Mouse (Mus musculus) heart, embryonic 13.5 days (tissue): ENCODE results near the gene Glud1. TPM values are rescaled to one million over a fixed set of nuclear protein-coding genes. Genes with fewer than 3 reads are reported as not detected.
"Not testable (repeated sequence)": the region's sequence is repeated elsewhere in the genome, so short reads cannot be mapped to it uniquely, and the experiment has no call there.

Experiments
- ATAC-seq: fragments of 200-750 bp; cut with Nextera tagmentation; 2 replicates; pipeline ENCODE4 v1.8.0; 2017; ENCODE audit warnings: moderate TSS enrichment; ENCODE audit not compliant: insufficient number of reproducible peaks, low FRiP score, low TSS enrichment; ENCODE audit errors: extremely low read depth
- H3K27ac ChIP-seq: fragments of 300-500 bp; sonication (generic); replicated peaks from 2 replicates; pipeline ENCODE4 v1.5.1; 2015; ENCODE audit warnings: moderate library complexity, mild to moderate bottlenecking, inconsistent platforms
- H3K27me3 ChIP-seq: fragments of 300-500 bp; sonication (generic); replicated peaks from 2 replicates; pipeline ENCODE4 v1.6.1; 2015; ENCODE audit warnings: mild to moderate bottlenecking, inconsistent platforms
- H3K36me3 ChIP-seq: fragments of 300-500 bp; sonication (generic); 2 replicates; pipeline ENCODE4 v1.6.1; 2015; ENCODE audit warnings: mild to moderate bottlenecking, inconsistent platforms
- H3K4me1 ChIP-seq: fragments of 300-500 bp; sonication (generic); 2 replicates; pipeline ENCODE4 v1.6.1; 2015; ENCODE audit warnings: inconsistent platforms
- H3K4me2 ChIP-seq: fragments of 300-500 bp; sonication (generic); 2 replicates; pipeline ENCODE4 v1.6.1; 2015; ENCODE audit warnings: inconsistent platforms, mild to moderate bottlenecking, moderate library complexity
- H3K4me3 ChIP-seq: fragments of 300-500 bp; sonication (generic); 2 replicates; pipeline ENCODE4 v1.5.1; 2015; ENCODE audit warnings: moderate library complexity, mild to moderate bottlenecking, inconsistent platforms
- H3K9ac ChIP-seq: fragments of 300-500 bp; sonication (generic); 2 replicates; pipeline ENCODE4 v1.6.1; 2015; ENCODE audit warnings: inconsistent platforms, mild to moderate bottlenecking, moderate library complexity
- H3K9me3 ChIP-seq: fragments of 300-500 bp; sonication (generic); 2 replicates; pipeline ENCODE4 v1.6.1; 2016; ENCODE audit warnings: inconsistent platforms
- WGBS: fragments of 180-500 bp; shearing (Covaris S2); methylation state at CpG from one replicate; pipeline ENCODE4 v1.1.7; 2015; ENCODE audit warnings: mixed read lengths; 5-methylcytosine and 5-hydroxymethylcytosine counted together
- polyA plus RNA-seq: library from polyadenylated mRNA; unstranded; fragments of >200 nt; fragmentation: Nextera tagmentation; extraction: Ambion mirVana; gene quantifications from 2 replicates; pipeline ENCODE4 v1.2.1, GENCODE M21; 2015

Glud1 gene
- polyA plus RNA-seq, 1 experiment from 2014 or later: 56.0 TPM

GRCm38 (mm10) chr14:34354456-34354855, 43.9 kb downstream of the Glud1 start:
- Histone ChIP-seq H3K4me1 (peaks cover 7% of the 10 kb centered on the region), H3K27me3 (no peaks in the 10 kb centered on the region; the same call in 1 of the 2 replicates), H3K9ac (no peak overlapping the region), H3K4me2 (no peak overlapping the region), H3K36me3 (no peaks in the 10 kb centered on the region), H3K9me3 (no peaks in the 10 kb centered on the region), H3K27ac (no peak overlapping the region), H3K4me3 (no peak overlapping the region)
- no peak for ATAC-seq
- 73% methylated on average over 4 of the region's 4 CpGs for WGBS

GRCm38 (mm10) chr14:34355301-34355700, 44.8 kb downstream of the Glud1 start, which contains the start of gene Fam25c:
Gene Fam25c (minus strand): TSS chr14:34355433.
- Histone ChIP-seq H3K4me3 (no peak within 1 kb of the TSS), H3K9ac (no peak within 1 kb of the TSS), H3K27ac (no peak within 1 kb of the TSS), H3K9me3 (no peaks in the 10 kb centered on the region), H3K4me2 (no peak within 1 kb of the TSS), H3K4me1 (peaks cover 7% of the 10 kb centered on the region), H3K27me3 (no peaks in the 10 kb centered on the region; the same call in 1 of the 2 replicates), H3K36me3 (no peaks in the 10 kb centered on the region)
- 62% methylated on average over 6 of the region's 6 CpGs for WGBS
- ATAC-seq: no peak

- Histone ChIP-seq H3K27me3 (peaks cover 8% of the 10 kb centered on the region; the same call in 1 of the 2 replicates), H3K36me3 (no peaks in the 10 kb centered on the region), H3K9ac (no peak overlapping the region), H3K4me2 (no peak overlapping the region), H3K27ac (no peak overlapping the region), H3K4me3 (no peak overlapping the region), H3K9me3 (no peaks in the 10 kb centered on the region), H3K4me1 (peaks cover 9% of the 10 kb centered on the region)
- WGBS: 68% methylated on average over 7 of the region's 7 CpGs
- ATAC-seq: no peak
These were observed 47.3 kb downstream of the Glud1 start for GRCm38 (mm10) chr14:34357671-34358455.

GRCm38 (mm10) chr14:34359676-34360244, 49.2 kb downstream of the Glud1 start:
- Histone ChIP-seq H3K9ac (no peak overlapping the region), H3K27ac (no peak overlapping the region), H3K4me3 (no peak overlapping the region), H3K4me1 (peaks cover 23% of the 10 kb centered on the region), H3K4me2 (no peak overlapping the region), H3K27me3 (peaks cover 14% of the 10 kb centered on the region; the same call in 1 of the 2 replicates), H3K9me3 (no peaks in the 10 kb centered on the region), H3K36me3 (no peaks in the 10 kb centered on the region)
- 45% methylated on average over 5 of the region's 5 CpGs for WGBS
- ATAC-seq: no peak

GRCm38 (mm10) chr14:34360251-34360650, 49.7 kb downstream of the Glud1 start:
- WGBS: 44% methylated on average over 6 of the region's 6 CpGs
- H3K27ac ChIP-seq: no peak overlapping the region
- no peak overlapping the region for H3K4me3 ChIP-seq
- H3K9ac ChIP-seq: no peak overlapping the region
- H3K36me3 ChIP-seq: no peaks in the 10 kb centered on the region
- no peaks in the 10 kb centered on the region for H3K9me3 ChIP-seq
- peaks cover 14% of the 10 kb centered on the region; the same call in 1 of the 2 replicates for H3K27me3 ChIP-seq
- ATAC-seq: no peak
- peaks cover 18% of the 10 kb centered on the region for H3K4me1 ChIP-seq
- H3K4me2 ChIP-seq: no peak overlapping the region

- H3K9ac ChIP-seq: no peak overlapping the region
- H3K27ac ChIP-seq: no peak overlapping the region
- peaks cover 14% of the 10 kb centered on the region; the same call in 1 of the 2 replicates for H3K27me3 ChIP-seq
- peaks cover 15% of the 10 kb centered on the region for H3K4me1 ChIP-seq
- H3K4me3 ChIP-seq: no peak overlapping the region
- no peaks in the 10 kb centered on the region for H3K36me3 ChIP-seq
- no peak for ATAC-seq
- no peak overlapping the region for H3K4me2 ChIP-seq
- WGBS: 42% methylated on average over 4 of the region's 4 CpGs
- H3K9me3 ChIP-seq: no peaks in the 10 kb centered on the region
These were observed 51.6 kb downstream of the Glud1 start for GRCm38 (mm10) chr14:34362135-34362534.

- peak overlapping the region; percentile 55 for H3K4me3 ChIP-seq
- ATAC-seq: no peak
- peaks cover 15% of the 10 kb centered on the region for H3K4me1 ChIP-seq
- H3K9ac ChIP-seq: peak overlapping the region; percentile 75
- H3K27ac ChIP-seq: no peak overlapping the region
- H3K4me2 ChIP-seq: peak overlapping the region; percentile 94
- H3K9me3 ChIP-seq: no peaks in the 10 kb centered on the region
- H3K27me3 ChIP-seq: peaks cover 14% of the 10 kb centered on the region; the same call in 1 of the 2 replicates
- H3K36me3 ChIP-seq: no peaks in the 10 kb centered on the region
- WGBS: 28% methylated on average over 18 of the region's 18 CpGs
These were observed 52.4 kb downstream of the Glud1 start for GRCm38 (mm10) chr14:34362726-34363445.

GRCm38 (mm10) chr14:34363490-34364253, 53.1 kb downstream of the Glud1 start:
- Histone ChIP-seq H3K27ac (no peak overlapping the region), H3K36me3 (no peaks in the 10 kb centered on the region), H3K4me1 (peaks cover 15% of the 10 kb centered on the region), H3K4me2 (peak overlapping the region; percentile 94), H3K9me3 (no peaks in the 10 kb centered on the region), H3K9ac (peak overlapping the region; percentile 75), H3K4me3 (peak overlapping the region; percentile 55), H3K27me3 (peaks cover 14% of the 10 kb centered on the region; the same call in 1 of the 2 replicates)
- 2% methylated on average over 32 of the region's 32 CpGs for WGBS
- peak; percentile 61; the same call in 1 of the 2 replicates for ATAC-seq

GRCm38 (mm10) chr14:34364254-34365146, 54.0 kb downstream of the Glud1 start:
- ATAC-seq, H3K36me3 ChIP-seq, H3K27ac ChIP-seq, H3K9me3 ChIP-seq: not testable (repeated sequence)
- Histone ChIP-seq H3K4me2 (peak overlapping the region; percentile 94), H3K9ac (peak overlapping the region; percentile 75), H3K4me3 (peak overlapping the region; percentile 55), H3K4me1 (peaks cover 15% of the 10 kb centered on the region), H3K27me3 (peaks cover 14% of the 10 kb centered on the region; the same call in 1 of the 2 replicates)
- WGBS: 73% methylated on average over 15 of the region's 15 CpGs

- Histone ChIP-seq H3K36me3 (no peaks in the 10 kb centered on the region), H3K27me3 (peaks cover 14% of the 10 kb centered on the region; the same call in 1 of the 2 replicates), H3K4me2 (no peak overlapping the region), H3K4me1 (peaks cover 15% of the 10 kb centered on the region), H3K4me3 (no peak overlapping the region), H3K9me3 (no peaks in the 10 kb centered on the region), H3K9ac (no peak overlapping the region), H3K27ac (no peak overlapping the region)
- no peak for ATAC-seq
- WGBS: 73% methylated on average over 2 of the region's 2 CpGs
These were observed 54.6 kb downstream of the Glud1 start for GRCm38 (mm10) chr14:34365147-34365507.
